Mouse (Mus musculus): ENCODE measurements around the gene Cebpg. TPM values are rescaled to one million over a fixed set of nuclear protein-coding genes. Genes with fewer than 3 reads are reported as not detected.

Gene Cebpg
- 10 to 100 TPM; 76.7 to 80.6 TPM for total RNA-seq (2023)

DNA sequence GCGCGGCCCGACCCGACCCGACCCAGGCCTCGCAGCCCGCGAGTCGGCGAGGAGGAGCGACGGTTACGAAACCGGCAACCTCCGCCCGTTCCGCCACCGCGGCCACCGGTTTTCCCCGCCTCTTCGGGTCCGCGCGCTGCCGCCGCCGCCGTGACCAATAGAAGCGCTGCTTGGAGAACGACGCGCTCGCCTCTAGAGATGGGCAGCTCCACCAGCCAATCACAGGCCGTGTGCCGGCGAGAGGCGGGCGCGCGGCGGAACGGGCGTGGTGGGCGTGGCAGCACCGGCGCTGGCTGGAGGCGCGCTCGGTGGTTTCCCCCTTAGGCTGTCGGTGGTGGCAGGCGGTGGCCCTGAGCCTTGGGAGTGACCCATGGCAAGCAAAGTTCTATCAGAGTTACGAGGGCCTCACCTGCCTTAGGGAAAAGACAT is at the start of gene Cebpg:
Gene Cebpg, minus strand, starts transcription at position 138 of the 429 bp plus-strand sequence.

Other genes with a start within 250 kb of the Cebpg start
- gene Chst8, start 243.9 kb downstream of the Cebpg start, total RNA-seq (2023), result not detected
- 10 to 100 TPM; 79.6 to 87.9 TPM for gene Pepd, start 144.2 kb downstream of the Cebpg start, total RNA-seq (2023)
- gene Cebpa, start 62.7 kb upstream of the Cebpg start, total RNA-seq (2023), result 100 to 1,000 TPM; 143 to 160 TPM
- gene Slc7a10, start 129.8 kb upstream of the Cebpg start, total RNA-seq (2023), result not detected
- not detected for gene Lrp3, start 158.9 kb upstream of the Cebpg start, total RNA-seq (2023)